19 mouse cellular contexts compared by ENCODE assay signal in genomic region chr4:101159191-101159764, GRCm38 (mm10).
A peak's percentile ranks its signal among the peaks of the same experiment; 100 is the strongest.
DNase-seq lines count a peak whose midpoint lies in the region; ATAC-seq and TF ChIP-seq lines count a peak whose summit lies in the region.
"Had no signal": no experiment of that assay in that cellular context is flagged by ENCODE, and none has a peak within 500 bp of the region (broad histone marks: within the 10 kb centered on the region; RNA-seq: fewer than 3 reads in every experiment).

No protein-coding gene starts in this region.

- no peak for TF ChIP-seq POLR2A in limb, embryonic 14.5 days (IDR thresholded peaks at IDR 0.05; ENCODE audit: borderline replicate concordance, extremely low read depth, insufficient read depth, insufficient read length)

- peak; percentile 15; the same call in 1 of the 2 replicates for ATAC-seq in neural tube, embryonic 14.5 days (ENCODE audit: low read depth)
- ATAC-seq in neural tube, embryonic 15.5 days (ENCODE audit: low FRiP score), result no peak
- ATAC-seq in granulocyte monocyte progenitor cell, adult 5-6 weeks (replicated peaks; ENCODE audit: poor library complexity, severe bottlenecking), result peak; percentile 16; the same call in 1 of the 2 replicates
- ATAC-seq in limb, embryonic 14.5 days (ENCODE audit: low FRiP score, low read depth), result no peak
- ATAC-seq: forebrain, embryonic 16.5 days; hindbrain, postnatal 0 days; intestine, embryonic 16.5 days had no signal

- H3K9ac ChIP-seq in neural tube, embryonic 14.5 days (replicated peaks; ENCODE audit: low read depth, low read length), result no peak overlapping the region
- no peak overlapping the region for H3K9ac ChIP-seq in neural tube, embryonic 15.5 days (replicated peaks)
- H3K9ac ChIP-seq in limb, embryonic 14.5 days (ENCODE audit: low read depth, low read length, severe bottlenecking), result no peak overlapping the region

- H3K4me2 ChIP-seq in neural tube, embryonic 14.5 days (ENCODE audit: low read depth, low read length), result no peak overlapping the region
- no peak overlapping the region for H3K4me2 ChIP-seq in neural tube, embryonic 15.5 days
- H3K4me2 ChIP-seq in limb, embryonic 14.5 days (replicated peaks; ENCODE audit: low read depth, low read length, severe bottlenecking), result no peak overlapping the region
- H3K4me2 ChIP-seq: heart, embryonic 11.5 days had no signal

- no peaks in the 10 kb centered on the region for H3K9me3 ChIP-seq in neural tube, embryonic 14.5 days (ENCODE audit: control insufficient read depth, low read length)
- H3K9me3 ChIP-seq in neural tube, embryonic 15.5 days (replicated peaks), result no peaks in the 10 kb centered on the region
- H3K9me3 ChIP-seq in limb, embryonic 14.5 days (ENCODE audit: control insufficient read depth, low read length), result no peaks in the 10 kb centered on the region
- H3K9me3 ChIP-seq: hindbrain, embryonic 10.5 days had no signal

- no peaks in the 10 kb centered on the region for H3K4me1 ChIP-seq in neural tube, embryonic 14.5 days (ENCODE audit: control insufficient read depth, insufficient read depth, low read length)
- H3K4me1 ChIP-seq in neural tube, embryonic 15.5 days, result no peaks in the 10 kb centered on the region
- H3K4me1 ChIP-seq in limb, embryonic 14.5 days (ENCODE audit: control insufficient read depth, insufficient read depth, low read length), result peaks cover 4% of the 10 kb centered on the region; the same call in 1 of the 2 replicates
- H3K4me1 ChIP-seq: hindbrain, embryonic 10.5 days had no signal

- H3K27ac ChIP-seq in neural tube, embryonic 14.5 days (ENCODE audit: low read depth, low read length), result no peak overlapping the region
- H3K27ac ChIP-seq in neural tube, embryonic 15.5 days (replicated peaks), result no peak overlapping the region
- H3K27ac ChIP-seq in limb, embryonic 14.5 days (replicated peaks; ENCODE audit: low read depth, low read length), result peak overlapping the region; percentile 38; the same call in 1 of the 2 replicates
- H3K27ac ChIP-seq: hindbrain, embryonic 10.5 days; hindbrain, postnatal 0 days; stomach, postnatal 0 days had no signal

- WGBS in neural tube, embryonic 14.5 days, result 72% methylated on average over 12 of the region's 12 CpGs
- WGBS in neural tube, embryonic 15.5 days, result 64% methylated on average over 12 of the region's 12 CpGs
- 41% methylated on average over 12 of the region's 12 CpGs for WGBS in limb, embryonic 14.5 days

- DNase-seq in left cerebral cortex, adult 18-20 months (ENCODE audit: low spot score in 2 of 2), result peak; percentile 27 to 31
- DNase-seq in left cerebral cortex, adult 11 months (ENCODE audit: low spot score), result no peak
- no peak for DNase-seq in limb, embryonic 14.5 days (ENCODE audit: low spot score)
- no peak for DNase-seq in thymus, postnatal 36 days
- DNase-seq in urinary bladder, postnatal 25 days (ENCODE audit: low spot score), result no peak
- DNase-seq: adrenal gland, adult 2 months; cerebellum, adult 2 months; cerebellum, postnatal 25 days; embryo, embryonic 11 days; lung, postnatal 36 days had no signal

- no peaks in the 10 kb centered on the region for H3K27me3 ChIP-seq in neural tube, embryonic 14.5 days (ENCODE audit: control insufficient read depth, insufficient read depth, low read length)
- H3K27me3 ChIP-seq in neural tube, embryonic 15.5 days (replicated peaks), result no peaks in the 10 kb centered on the region
- H3K27me3 ChIP-seq in limb, embryonic 14.5 days (ENCODE audit: control insufficient read depth, insufficient read depth, low read length), result no peaks in the 10 kb centered on the region

- peaks cover 20% of the 10 kb centered on the region for H3K36me3 ChIP-seq in neural tube, embryonic 14.5 days (ENCODE audit: control insufficient read depth, insufficient read depth, low read length)
- H3K36me3 ChIP-seq in neural tube, embryonic 15.5 days, result peaks cover 66% of the 10 kb centered on the region
- peaks cover 80% of the 10 kb centered on the region for H3K36me3 ChIP-seq in limb, embryonic 14.5 days (ENCODE audit: control insufficient read depth, insufficient read depth, low read length)

- H3K4me3 ChIP-seq in neural tube, embryonic 14.5 days (ENCODE audit: low read depth, low read length), result no peak overlapping the region
- H3K4me3 ChIP-seq in neural tube, embryonic 15.5 days (replicated peaks), result no peak overlapping the region
- no peak overlapping the region for H3K4me3 ChIP-seq in limb, embryonic 14.5 days (replicated peaks; ENCODE audit: low read length)
- H3K4me3 ChIP-seq: hindbrain, embryonic 10.5 days had no signal

Comparison
In these comparisons a context has a peak if more than half of its experiments do, and no peak if none do; other contexts are left out.
1. DNase-seq: peak in left cerebral cortex, adult 18-20 months (2 of 2); none in left cerebral cortex, adult 11 months (single experiment), limb, embryonic 14.5 days (single experiment), thymus, postnatal 36 days (0 of 2) and urinary bladder, postnatal 25 days (single experiment).
2. ATAC-seq: peak in neural tube, embryonic 14.5 days (single experiment) and granulocyte monocyte progenitor cell, adult 5-6 weeks (single experiment); none in neural tube, embryonic 15.5 days (single experiment) and limb, embryonic 14.5 days (single experiment).